Mouse (Mus musculus) thymus, postnatal 14 days (tissue): ENCODE measurements around the gene Rhag.

Experiments used
- DNase-seq: peaks from one replicate; pipeline ENCODE4 v3.0.0; 2021

Gene Rhag

DNA sequence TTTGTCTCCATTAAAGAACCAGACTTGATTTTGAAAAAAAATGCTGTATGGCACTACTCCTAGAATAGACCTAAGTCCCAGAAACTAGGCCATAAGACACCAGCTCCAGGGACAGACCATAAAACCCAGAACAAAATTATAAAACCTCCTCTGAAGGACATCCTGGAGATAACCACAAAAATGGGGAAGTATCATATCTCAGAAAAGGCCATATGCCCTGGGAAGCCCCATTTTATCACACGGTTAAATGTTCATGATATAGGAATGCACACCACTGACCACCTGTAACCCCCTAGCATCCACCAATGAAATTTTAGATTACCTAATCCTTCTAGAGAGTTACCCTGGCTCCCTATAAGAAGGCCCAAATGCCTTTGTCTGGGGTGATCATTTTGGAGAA lies 64.6 kb downstream of the Rhag start:
- no peak for DNase-seq

DNA sequence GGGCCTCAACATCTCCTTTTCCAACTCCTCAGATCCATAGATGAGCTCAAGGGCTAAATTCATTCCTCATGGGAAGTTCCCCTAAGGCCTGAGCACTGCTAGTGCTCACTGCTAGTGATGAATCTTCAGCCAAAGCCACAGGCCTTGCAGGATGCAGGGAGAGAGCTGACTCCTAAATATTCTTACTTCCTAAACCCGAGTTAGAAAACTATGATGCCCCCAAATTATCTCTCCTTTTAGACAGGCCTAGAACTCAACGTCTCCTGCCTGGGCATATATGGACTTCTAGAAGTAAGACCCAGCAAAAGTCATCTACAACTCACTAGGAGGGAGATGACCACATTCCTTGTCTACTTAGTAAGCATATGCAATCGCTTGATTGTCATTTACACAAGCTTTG lies 66.8 kb downstream of the Rhag start:
- no peak for DNase-seq

DNA sequence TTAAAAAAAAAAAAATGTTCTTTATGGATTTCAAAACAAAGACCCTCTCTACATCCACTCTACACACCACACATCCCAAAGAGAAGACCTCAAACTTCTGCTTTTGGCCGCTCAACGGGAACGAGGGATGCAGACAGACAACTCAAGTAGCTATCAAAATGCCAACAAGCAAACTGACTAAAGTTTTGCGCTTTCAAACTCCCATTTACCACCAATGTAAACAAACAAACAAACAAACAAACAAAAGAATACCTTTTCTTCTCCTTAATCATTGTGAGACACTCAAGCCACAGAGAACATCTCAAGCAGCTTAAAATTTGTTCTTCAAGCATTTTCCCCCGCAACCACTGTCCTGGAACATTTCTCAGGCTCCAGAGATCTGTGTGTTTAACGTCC lies 68.6 kb downstream of the Rhag start:
- DNase-seq, result no peak

DNA sequence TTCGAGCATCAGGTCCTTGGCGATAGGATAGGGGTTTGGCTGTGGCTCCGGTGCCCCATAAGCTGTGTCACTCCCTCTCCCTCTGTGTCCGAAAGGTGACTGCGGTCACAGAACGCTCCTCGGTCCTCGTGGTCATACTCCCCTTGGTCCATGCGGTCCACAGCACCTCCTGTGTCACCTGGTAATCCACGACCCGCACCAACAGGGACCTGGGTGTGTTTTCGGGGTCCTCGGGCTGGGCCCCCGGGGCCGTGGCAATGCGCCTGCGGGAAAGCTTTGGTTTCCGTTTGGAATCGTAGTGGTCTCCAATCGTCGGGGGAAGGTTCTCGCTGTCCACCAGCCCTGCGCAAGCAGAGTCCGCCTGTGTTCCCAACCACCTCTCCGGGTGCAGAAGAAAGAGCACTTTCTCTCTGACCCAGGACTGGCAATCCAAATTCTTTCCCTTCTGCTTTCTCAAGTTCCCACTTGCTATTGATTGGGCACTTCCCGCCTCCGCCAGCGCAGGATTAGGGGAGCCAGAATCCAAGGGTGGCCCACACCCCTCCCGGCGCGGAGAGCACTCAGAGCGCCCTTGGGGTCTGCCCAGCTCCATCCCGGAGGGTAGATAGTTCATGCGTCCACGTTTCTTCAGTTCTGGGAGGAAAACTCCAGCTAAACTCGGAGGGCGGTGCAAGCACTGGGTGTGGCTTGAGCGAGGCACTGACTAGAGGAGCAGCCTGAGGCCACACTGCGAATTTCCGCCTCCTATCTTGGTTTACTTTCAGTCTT lies 69.2 kb downstream of the Rhag start, which contains the start of gene 9130008F23Rik:
Gene 9130008F23Rik, minus strand, starts transcription at position 636 of the 768 bp plus-strand sequence.
- no peak for DNase-seq

DNA sequence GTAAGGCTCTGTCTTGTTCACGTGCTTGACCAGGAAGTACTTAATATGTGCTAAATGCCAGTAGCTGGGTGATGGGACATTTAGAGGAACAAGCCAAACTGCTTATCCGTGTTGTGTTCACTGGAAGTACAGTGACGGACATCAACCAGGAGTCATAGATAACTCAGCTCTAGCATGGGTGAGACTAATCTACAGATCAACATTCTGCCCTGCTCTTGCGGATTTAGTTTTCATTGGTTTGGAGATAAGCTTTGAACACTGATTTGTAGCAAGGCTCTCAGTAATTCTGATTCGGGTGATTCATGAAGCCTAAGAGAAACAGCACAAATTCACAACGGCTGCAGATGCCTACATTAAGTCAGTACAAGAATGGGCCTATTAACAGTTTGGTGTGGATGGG lies 71.2 kb downstream of the Rhag start:
- DNase-seq, result no peak

DNA sequence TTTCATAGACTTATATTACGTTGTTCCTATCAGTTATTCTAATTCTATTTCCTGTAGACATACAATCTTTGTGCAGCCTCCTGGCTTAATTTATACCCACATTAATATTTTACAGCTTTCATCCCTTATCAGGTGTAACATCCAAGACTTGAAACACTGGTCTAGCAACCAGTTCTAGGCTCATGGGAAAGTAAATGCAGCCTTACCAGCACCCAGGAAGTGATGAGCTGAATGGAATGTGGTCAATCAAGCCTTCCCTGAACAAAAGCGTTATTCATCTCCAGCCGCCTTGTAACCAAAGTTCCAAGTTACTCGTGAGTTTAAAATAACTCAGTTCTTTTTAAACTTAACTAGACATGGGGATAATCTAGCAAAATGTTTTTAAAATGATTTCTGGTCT lies 74.2 kb downstream of the Rhag start:
- DNase-seq, result no peak

DNA sequence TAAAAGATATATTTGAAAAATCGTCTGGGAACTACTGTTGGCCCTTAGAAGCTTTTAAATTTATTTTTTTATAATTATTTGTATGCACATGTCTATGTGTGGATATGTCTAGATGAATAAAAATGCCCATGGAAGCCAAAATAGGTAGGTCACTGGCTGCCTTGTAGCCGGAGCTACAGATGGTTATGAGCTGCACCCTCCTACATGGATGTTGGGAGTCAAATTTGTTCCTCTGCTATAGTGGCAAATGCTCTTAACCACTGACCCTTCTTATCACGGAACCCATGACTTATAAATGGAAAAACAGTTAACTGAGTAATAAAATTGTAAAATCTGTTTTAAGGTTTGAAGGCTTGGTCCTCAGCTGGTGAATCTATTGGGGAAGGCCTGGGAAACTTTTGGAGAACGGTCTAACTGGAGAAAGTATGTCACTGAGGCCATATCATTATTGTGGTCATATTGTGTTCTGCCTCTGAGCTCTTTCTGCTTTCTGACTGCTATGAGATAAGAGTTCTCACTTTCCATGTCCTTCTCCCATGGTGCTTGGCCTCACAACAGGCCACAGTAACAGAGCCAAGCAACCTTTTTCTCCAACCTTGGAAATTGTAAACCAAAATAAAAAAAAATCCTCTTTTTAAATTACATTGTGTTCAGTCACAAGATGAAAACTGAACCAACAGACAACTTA lies 77.1 kb downstream of the Rhag start:
- DNase-seq, result no peak
